Mouse (Mus musculus) C2C12 (cell line): ENCODE results near the gene Csrnp2.

Experiments used
- CTCF ChIP-seq: IDR thresholded peaks from one replicate; pipeline ENCODE4 v1.5.1; 2011; ENCODE audit not compliant: control insufficient read depth, insufficient read depth, insufficient read length
- MAX ChIP-seq: IDR thresholded peaks from one replicate; pipeline ENCODE4 v1.6.1; 2011; ENCODE audit warnings: mild to moderate bottlenecking, control low read depth
- USF1 ChIP-seq: IDR thresholded peaks from one replicate; pipeline ENCODE4 v1.6.1; 2011; ENCODE audit warnings: low read depth, mild to moderate bottlenecking, control low read depth, moderate library complexity

DNA sequence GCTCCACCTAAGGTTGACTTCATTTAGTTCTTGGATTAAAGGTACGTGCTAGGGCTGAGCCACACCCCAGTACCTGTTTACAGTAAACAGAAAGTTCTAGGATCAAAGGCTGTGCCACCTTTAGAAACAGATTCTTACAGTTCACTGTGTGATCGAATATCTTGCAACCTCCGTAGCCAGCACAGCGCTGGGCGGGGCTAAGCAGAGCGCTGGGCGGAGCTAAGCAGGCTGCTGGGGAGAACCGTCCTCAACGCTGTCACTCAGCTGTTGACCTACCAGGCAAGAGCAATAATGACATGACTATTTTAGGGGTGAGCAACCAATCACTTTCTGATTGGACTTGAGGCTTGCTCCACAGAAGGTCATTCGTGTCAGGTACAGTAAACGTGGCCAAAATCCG lies 34.3 kb downstream of the Csrnp2 start:
- TF ChIP-seq CTCF (no peak), MAX (no peak), USF1 (no peak)
